Mouse (Mus musculus) gastrocnemius, postnatal 10 days (tissue): ENCODE measurements around the gene Ttc7b. TPM values are rescaled to one million over a fixed set of nuclear protein-coding genes. Genes with fewer than 3 reads are reported as not detected.

Source experiments
- DNase-seq: peaks from one replicate; pipeline ENCODE4 v3.0.0; 2021; ENCODE audit warnings: mixed read lengths
- total RNA-seq, 2 experiments: library from RNA; stranded (reverse); gene quantifications; 2 replicates each; pipeline ENCODE4 v1.2.3; 2021

Ttc7b gene
- total RNA-seq, 2 experiments from 2014 or later = 73.3 to 74.1 TPM

DNA sequence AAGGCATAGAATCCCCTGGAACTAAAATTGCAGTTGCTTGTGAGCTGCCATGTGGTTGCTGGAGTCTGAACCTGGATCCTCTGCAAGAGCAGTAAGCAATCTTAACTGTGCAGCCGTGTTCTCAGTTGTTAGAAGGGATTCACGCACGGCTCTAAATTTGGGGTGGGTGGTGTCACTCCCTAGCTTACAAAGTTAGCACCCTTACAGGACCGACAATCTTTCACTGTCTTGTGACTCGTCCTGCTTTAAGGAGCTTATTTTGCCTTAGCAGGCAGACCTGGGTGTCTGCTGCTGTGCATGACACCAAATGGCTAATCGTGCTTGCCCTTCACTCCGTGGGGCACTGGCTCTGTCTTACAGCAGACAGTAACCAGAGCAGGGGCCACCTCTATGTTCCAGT is 217.5 kb downstream of the Ttc7b start:
- DNase-seq = no peak

DNA sequence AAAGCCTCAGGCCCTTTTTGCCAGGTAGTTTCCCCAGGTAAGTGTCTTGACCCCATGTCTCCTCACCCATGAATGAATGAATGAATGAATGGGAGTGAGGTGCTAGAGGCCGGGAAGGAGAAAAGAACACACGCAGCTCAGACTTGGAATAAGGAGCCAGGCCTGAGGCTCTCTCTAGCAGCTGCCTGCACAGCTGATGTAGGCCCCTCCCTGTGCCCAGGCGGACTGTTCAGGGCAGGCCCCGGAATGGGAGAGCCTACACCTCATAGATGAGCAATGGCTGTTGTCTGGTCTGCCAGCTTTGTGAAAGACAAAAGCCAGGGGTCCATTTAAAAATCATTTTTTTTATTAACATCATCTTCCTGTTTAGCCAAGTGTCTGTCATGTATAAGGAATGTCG is 220.2 kb downstream of the Ttc7b start:
- DNase-seq = no peak

DNA sequence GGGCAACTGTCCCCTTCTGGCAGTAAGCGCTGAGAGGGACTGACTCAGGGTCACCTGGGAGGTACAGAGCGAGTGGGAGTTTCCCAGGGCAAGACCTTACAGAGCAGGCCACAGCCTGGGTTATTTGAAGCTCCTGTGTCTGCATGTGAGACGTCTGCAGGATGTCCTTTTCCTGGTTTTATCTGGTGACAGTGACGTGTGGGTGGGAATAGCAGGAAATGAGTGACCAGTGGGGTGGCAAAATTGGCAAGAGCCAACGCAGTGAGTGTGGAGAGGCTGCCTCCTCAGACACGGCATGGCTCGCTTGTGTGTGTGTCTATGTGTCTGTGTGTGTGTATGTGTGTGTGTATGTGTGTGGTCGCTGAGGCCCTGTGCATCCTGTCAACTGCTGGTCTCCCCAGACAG is 221.3 kb downstream of the Ttc7b start:
- no peak for DNase-seq

DNA sequence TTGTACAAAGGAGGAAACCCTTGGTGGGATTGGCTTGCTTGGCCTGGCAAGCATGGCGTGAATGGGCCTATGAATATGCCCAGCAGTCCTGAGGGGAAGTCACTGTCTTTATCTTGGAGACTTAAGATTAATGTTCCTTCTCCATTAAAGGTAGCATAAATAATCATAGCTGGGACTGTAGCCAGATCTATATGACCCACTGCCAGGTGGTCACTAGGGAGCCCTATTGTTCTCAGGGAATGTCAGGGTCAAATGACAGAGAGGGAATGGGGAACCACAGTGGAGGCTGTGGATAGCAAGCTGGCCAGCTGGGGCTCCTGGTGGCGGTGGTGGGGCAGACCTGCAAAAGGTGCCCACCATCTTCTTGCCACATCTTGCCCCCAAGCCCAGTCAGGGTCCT is 221.8 kb downstream of the Ttc7b start:
- DNase-seq = no peak

DNA sequence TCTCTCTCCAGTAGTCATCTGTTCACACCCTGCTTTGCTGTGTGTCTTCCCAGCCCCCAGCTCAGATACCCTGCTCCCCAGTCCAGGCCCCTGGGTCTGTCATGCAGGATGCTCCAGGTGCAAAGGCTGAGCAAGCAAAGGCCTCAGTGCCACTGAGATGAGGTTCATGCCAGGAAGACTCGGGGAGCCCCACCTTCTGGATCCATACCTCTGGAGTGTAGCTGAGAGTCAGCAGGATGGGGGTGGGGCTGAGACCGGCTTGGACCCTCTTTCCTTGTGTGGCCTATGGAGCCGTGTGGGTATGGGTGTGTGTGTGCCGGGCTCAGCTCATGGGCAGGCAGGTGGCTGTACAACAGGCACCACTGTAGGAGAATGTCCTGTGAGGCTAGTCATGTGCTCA is 222.7 kb downstream of the Ttc7b start:
- DNase-seq = no peak

DNA sequence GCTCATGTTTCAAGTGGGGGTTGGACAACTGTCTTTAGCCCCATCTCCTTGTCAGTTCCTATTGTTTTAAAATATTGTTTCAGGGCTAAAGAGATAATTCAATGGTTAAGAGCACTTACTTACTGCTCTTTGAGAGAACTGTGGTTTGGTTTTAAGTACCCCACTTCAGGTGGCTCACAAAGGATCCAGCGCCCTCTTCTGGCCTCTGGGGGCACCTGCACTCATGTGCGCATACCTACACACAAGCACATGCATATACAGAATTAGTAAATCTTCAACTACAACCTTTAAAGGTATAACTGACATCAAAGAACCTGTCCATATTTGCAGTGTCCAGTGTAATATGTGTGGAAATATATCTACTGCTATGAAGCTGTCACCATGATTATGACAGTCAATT is 226.2 kb downstream of the Ttc7b start:
- no peak for DNase-seq

DNA sequence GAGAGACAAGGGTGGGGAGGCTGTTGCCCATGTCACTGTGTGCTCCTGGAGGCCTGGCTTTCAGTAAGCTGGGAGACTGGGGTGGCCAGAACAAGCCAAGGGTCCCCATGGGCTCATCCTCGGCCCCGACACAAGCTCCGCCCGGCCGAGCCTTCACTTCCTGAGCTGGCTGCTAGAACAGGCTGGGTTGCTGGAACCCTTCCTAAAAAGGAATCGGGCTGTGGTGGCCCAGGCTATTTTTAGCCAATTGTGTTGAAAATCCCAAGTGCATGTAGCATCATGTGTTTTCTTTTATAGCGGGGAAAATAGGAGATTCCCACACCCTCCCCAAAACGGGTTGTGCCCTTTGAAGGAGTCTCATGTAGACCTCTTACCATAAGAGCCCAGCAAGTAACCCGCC is 226.7 kb downstream of the Ttc7b start:
- no peak for DNase-seq

DNA sequence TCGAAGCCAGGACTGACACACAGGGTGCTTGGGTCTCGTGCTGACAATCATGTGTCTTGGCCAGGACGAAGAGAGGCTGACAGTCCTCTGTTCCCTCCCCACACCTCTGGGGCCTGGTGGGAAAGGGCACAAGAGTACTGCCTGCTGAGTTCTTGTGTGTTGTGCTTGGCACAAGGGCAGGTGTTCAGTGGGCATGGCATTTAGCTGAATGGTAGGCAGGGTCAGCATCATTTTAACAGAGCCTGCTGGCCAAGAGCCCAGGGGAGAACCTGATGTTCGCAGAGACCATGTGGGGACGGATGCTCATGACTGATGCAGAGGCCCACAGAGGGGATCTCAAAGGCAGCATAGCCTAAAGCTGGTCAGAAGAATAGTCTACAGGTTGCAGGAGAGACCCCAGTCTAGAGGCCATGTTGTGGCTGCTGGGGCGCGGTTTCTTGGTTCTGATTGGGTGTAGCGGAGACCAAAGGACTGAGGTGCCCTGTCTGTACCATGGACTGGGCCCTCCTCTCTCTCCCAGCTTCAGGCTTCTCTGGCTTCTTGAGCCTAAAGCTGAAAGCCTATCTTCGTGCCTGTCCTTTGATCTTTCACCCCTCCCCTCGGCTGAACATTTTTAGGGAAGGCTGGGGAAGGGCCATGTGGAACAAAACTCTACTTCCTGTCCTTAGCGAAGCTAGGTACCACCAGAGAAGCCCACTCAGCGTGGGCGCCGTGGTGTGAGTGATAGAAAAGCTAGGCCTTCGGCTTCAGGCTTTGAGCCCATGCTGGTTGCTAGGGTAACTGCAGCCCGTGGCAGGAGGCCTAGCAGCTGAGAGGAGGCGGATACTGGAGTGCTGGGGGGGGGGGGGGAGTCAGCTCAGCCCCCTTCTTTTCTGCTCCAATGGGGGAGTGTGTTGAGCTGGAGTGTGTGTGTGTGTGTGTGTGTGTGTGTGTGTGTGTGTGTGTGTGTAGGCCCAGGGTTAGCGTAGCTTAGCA is 229.6 kb downstream of the Ttc7b start:
- DNase-seq = peak; percentile 48

DNA sequence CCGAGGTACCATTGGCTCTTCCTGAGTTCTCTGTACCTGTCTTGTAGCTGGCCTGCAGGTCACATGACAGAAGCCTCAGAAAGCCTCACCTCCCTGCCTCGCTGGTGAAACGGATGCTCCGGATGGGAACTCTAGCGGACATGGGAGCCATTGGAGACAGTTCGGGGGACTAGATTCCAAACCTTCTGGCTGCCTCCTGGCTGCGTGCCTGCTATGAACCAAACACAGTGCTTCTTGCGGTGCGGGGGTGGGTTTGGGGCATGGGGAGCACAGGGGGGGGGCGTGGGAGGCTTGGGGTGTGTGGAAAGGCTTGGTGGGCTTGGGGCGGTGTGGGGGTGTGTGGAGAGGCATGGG is 230.5 kb downstream of the Ttc7b start:
- no peak for DNase-seq

DNA sequence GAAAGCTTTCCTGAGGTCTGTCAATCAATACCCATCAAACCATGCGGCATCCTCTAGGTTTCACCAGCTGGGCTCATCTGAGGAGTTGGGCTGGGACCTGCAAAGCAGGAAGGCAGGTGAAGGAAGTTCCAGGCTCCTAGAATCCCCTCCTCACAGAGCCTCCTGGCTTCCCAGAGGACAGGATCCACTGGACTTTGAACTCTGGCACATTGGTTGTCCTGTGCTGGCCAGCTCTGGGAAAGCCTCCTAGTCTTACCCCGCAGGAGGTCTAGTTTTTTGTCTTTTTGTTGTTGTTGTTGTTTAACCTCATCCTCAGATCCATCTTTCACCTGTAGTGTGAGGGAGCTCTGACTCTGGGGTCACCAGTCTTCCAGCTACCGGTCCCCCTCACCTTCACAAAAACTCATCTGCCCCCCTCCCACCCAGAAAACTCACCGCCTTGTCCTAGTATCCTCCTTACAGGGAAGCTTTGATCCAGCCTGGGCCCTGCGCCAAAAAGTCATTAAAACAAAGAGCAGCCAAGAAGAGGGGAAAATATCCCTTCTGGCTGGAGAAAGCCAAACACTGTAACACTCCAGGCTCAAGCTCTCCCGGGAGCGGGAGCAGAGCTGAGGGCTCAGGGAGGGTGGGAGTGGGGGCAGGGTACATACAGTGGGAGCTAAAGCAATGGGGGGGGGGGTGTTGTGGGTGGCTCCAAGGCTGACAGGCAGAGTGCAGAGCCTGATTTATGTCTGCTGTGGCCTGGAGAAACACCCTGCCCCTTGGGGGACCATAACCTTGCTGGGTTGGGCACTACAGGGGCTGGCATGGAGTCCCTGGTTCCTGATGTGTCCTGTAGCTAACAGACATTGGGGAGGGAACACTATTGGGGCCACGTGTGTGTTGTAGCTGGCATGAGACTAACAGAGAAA is 231.1 kb downstream of the Ttc7b start:
- DNase-seq = peak; percentile 85

DNA sequence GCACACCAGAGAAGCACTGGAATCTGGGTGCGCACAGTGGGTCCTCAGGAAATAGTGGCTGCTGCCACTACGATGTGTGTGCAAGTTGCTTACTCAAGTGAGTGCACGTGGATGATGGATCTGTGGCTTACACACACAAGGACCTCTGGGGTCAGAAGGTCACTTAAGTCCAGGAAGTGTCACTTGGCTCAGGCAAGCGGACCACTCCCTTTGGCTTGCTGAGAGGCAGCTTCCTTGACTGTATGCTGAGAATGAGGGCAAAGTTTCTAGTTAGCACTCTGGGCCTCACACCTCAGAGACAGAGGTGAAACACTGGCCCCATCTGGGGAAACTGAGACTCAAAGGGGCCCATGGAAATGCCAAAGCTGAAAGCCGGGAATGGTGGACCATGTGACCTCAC is 232.6 kb downstream of the Ttc7b start:
- DNase-seq = no peak

DNA sequence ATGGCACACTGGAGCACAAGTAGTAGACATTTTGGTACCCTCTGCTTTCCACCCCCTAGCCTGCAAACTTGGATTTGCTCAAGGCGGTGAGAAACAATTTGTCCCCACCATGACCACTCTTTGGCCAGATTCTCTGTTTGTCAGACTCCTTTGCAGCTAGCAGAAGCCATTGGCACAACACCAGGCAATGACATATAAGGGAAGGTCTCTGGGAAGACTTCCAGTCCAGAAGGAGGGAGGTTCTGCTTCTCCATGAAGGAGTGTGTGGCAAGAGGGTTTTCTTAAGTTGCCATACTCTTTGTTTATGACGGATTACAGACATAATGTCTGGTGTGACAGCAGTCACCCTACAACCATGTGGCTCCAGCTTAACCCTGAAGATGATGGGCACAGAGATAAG is 233.1 kb downstream of the Ttc7b start:
- no peak for DNase-seq

DNA sequence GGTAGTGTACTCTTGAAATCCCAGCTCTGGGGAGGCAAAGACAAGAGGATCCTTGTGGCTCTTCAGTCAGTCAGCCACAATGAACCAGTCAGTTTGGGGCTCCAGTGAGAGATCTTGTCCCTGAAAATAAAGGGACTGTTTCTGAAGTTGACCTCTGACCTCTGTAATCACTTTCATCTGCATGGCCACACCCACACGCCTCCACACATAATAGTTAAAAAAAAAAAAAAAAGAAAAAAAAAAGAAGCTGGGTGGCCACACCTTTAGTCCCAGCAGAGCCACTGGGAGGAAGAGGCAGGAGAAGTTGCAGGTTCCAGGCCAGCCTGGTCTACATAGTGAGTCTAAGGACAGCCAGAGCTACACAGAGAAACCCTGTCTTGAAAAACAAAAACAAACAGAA is 237.3 kb downstream of the Ttc7b start:
- DNase-seq = no peak

DNA sequence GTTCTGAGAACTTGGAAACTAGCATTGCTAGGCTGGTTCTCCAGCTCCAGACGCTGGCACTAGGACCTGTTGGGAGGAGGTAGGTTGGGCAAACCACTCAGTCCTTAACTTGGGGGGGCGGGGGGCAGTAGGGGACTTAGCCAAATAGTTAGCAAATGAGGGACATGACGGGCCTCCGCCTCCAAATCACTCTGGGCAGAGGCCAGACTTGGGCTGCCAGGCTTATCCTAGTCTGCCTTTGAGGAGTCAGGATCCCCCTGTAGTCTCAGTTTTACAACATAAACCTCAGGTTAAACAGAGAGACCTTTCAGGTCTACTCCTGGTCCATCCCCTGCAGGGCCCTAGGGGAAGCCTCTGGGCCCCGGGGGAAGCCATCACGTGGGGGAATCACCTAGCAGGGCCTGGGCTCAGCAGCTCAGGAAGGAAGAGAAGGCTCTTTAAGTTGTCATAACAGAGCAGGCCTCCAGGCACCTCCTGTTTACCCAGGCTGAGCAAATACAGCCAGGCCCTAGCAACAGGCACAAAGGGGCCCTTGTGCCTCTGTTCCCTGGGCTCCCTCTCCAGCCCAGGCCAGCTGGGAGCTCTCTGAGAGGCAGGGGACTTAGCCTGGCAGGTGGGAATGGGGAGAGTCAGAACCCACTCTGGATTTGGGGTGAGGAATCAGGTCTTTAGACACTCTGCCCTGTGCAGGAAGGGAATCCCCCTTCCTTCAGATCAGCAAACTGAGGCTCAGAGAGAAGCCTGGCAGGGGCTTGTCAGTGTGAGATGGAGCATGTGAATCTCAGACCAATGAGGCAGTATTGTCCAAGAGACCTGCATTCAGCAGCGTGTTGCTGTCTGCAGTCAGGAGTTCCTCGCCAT is 238.4 kb downstream of the Ttc7b start:
- DNase-seq = no peak

DNA sequence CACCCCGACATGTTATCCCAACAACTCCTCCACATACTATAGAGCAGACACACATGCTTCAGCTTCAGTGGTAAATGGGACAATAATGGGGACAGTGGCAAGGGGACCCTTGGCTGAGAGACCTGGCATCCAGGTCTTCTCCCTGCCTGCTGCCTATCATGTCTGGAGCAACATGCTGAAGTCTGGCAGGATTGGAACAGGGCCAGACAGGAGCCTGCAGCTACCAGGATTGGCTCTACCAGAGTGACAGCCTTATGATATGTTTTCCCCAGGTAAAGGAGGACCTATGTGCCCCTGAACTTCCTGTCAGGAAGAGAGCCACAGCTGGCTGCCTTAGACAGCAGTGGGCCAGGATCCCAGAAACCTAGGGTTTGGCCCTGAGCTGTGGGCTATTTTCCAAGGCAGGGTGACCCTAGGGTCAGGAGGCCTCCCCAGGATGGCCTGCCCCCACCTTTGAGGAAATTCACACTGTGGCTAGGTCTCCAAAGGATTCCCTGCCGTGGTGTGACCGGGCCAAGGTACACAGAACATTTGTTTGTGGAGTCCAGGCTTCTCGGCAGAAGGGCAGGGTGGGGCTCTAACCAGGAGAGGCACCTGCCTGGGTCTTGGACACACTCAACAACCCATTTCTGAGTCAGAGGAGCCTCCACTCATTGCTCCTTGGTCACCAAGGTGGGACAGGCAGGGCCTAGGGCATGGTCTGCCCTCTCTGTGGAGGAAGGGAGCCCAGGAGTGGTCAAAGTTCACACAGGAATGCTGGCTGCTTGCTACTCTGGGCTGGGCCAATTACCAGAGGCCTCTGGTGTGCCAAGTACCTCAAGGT is 239.4 kb downstream of the Ttc7b start:
- no peak for DNase-seq

DNA sequence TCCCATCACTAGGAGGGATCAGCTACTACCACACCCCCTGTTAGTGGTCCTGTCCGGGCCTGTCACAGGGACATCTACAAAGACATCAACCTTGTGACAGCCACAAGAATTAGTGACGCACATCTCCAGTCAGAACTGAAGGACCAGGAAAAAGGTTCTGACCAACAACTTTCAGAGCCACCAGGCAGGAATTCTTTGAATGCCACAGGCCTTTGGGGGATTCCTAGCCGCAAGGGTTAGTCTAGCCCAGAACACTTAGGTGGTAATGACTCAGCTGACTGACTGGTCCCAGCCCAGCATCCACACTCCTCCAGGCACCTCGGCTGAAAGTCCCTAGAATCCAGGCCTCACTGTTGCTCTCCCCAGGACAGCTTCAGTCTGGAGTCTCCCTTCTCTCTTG is 240.7 kb downstream of the Ttc7b start:
- DNase-seq = no peak

DNA sequence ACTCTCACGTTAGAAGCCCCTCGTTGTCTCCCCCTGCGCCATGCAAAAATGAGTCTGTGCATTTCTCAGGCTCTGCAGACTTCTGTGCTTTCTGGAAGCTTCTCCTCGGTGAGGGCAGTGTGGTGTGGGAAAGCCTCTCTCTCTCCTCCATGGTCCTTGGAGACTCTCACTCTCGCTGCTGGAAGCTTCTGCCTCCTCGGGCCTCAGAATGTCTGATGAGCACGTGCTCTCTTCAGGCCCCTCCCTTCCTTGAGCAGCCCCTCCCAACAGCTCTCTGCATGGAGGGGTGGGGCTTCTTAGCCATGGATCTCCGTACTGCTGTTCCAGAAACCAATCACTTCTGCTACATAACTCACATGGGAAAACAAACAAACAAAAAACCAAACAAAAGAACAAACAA is 242.3 kb downstream of the Ttc7b start:
- no peak for DNase-seq

DNA sequence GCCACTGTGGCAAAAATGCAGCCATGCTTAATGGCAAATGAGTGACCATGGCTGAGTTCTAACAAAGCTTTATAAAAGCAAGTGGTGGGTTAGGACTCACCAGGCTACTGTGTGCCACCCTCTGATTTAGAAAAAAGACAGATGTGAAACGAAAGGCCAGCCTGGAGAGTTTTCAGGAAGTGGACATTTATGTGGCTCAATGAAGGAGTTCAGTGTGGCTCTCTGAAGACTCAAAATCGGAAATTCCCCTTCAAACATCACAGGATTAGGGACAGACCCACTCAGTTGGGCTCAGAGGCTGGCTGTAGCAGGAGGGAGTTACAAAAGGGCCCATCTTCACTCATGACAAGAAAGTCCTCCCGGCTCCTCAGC is 243.1 kb downstream of the Ttc7b start:
- DNase-seq = no peak

DNA sequence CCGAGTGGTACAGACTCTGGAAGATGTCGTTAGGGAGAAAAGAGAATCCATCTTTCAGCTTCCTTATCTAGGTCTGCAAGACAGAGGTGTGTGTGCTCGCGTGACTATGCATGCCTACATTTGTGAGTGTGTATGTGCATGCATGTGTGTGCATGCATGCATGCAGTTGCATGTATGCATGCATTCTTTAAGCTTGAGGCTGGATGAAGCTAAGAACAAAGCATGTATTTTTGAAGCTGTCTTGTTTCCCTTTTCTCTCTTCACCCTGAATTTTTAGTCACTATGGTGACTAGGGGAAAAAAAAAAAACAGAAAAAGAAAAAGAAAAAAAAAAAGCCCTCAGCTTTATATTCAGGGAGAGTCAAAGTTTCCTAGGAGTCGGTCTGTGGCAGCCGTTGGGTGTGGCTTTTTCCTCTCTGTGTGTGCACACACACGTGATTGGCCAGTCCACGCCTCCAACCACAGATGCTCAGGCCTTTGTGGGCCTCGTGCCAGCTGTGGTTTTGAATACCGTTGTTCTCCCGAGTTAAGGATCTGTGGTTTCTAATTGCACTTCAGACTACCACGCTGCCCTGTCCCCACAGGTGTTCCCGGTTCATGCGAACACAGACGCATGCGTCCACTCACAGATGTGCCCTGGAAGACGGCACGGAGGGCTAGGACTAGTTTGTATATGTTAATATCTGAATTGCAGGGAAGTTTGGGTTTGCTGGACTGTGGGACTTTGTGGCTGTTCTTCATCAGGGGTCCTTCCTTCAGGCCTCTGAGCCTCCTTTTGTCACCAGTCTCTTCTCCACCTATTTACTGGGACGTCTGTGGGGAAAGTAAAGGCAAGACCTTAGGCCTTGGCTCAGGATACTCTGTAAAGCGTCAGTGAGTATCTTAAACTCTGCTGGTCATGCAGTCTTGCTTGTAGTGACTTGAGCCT is 243.8 kb downstream of the Ttc7b start:
- peak; percentile 78 for DNase-seq

DNA sequence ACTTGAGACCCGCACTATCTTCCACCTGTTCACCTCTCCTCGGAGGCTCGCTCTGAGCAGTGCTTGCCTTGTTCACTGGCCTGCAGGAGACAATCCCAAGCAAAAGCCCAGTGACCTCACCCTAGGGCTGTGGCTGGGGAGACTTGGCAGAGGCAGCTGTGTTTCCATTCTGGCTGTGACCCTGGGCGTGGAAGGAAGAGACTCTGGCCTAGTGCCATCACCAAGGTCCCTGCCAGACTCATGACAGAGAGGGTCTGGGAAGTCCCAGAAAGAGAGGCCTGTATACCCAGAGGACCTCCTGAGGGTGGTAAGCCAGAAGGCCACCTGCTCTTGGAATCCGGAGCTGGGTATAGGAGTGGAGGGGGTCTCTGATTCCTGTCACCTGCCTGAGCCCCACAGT is 244.8 kb downstream of the Ttc7b start:
- DNase-seq = peak; percentile 78
